Mouse (Mus musculus) neutrophil, adult 65 days (primary cell): ENCODE measurements around the gene Mtch2. TPM values are rescaled to one million over a fixed set of nuclear protein-coding genes. Genes with fewer than 3 reads are reported as not detected.

Experiments used
- total RNA-seq: library from RNA; stranded (reverse); gene quantifications from 2 replicates; pipeline ENCODE4 v1.2.4, GENCODE M21; 2023

The Mtch2 gene
- 69.2 and 76.2 TPM in 2 replicates for total RNA-seq

DNA sequence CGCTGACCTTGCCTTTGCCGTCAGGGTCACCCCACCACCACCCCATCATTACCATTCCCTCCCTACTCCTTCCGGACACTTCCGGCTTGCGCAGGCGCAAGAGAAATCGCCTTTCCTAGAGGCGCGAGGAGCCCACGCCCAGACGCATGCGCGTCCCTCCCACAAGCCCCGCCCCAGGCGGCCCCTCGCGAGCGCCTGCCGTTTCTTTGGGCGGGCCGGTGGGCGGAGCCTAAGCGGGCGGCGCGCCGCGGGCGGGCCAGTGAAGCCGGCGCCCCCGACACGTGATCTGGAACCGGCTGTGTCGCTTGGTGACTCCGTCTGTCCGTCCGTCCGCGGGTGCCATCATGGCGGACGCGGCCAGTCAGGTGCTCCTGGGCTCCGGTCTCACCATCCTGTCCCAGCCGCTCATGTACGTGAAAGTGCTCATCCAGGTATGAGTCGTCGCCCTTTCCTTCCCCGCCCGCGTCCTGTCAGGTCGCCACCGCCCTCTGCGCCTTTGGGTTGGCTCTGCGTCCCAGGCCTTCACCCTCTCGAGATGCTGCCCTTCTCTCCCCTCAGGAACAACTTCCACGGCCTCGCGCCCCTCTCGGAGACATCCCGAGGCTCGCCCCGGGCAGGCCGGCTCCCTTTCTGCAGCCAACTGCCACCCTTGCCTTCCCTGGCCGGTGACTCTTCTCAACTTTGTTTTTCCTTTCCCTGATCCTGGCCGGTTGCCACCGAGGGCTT, at the start of gene Mtch2:
Gene Mtch2 (plus strand): TSS at position 201 of the 726 bp plus-strand sequence.

DNA sequence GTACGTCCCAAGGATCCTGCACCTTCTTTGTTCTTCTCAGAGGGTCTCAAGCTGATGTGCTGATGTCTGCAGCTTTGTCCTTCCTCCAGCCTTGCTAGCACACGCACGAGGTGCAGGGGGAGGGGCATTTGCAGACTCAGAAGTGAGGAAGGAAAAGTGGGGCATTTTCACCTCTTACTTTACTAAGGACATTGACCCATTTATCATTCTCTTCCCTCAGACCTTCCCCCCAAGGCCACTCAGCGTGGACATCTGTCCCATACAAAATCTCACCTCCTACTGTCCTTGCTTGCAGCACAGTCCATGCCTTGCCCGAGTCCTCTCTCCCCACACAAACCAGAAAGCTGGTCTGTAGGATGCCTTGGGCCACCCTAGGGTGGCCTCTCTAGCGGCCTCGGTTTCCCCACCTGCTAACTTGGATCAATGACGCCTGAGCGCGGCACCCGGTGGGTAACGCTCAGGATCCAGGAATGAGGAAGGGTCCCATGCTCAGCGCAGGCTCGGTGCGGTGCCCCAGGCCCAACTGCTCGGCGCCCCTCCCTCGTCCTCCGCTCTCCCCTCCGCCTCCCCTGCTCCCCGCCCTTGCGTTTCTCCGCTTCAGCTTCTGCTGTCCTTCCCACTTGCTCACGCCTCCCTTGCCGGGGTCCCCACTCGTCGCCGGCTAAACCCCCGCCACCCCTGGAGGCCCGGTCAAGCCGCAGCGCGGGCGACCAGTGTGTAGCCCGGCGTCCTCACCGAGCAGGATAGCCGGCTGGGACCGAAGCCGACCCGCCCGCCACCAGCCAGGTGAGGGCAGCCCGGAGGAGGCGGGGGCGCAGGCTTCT, 38.5 kb downstream of the Mtch2 start, which contains the start of gene C1qtnf4:
Gene C1qtnf4 (plus strand): TSS at position 643 of the 824 bp plus-strand sequence.

DNA sequence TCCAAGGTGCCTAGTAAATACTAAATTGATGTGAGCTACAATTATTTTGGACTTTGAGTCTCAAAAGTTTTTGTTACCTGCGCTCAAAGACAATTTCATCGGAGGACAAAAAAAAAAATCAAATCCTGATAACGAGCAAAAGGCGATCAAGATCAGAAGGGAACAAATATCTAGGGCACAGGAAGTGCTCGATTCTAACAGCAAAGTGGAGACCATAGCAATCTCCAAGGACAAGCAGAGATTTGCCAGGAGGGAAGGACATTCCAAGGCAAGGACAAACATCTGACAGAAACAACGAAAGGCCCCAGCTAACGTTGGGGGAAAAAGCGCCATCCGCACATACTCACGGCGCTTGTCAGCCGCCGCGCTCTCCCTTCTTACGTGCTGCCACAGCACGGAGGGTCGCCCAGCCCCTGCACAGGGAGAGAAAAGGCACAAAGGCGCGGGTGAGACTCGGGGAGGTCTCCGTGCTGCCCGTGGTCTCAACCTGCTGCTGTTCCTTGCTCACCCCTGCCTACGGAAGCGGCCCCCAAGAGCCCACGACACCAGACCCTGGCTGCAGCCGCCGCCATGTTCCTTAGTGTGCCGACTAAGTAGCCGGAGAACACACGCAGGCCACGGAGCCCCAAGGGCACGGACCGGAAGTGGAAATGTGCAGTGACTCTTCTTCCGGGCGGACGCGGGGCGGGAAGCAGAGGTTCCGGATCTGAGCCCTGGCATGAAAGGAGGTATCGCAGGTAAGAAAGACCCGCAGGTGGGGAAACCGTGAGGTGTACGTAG, 57.3 kb downstream of the Mtch2 start, which contains the start of the genes Kbtbd4 and Ndufs3:
Gene Kbtbd4 (plus strand): TSS at position 665 of the 780 bp plus-strand sequence.
Gene Ndufs3 (minus strand): TSS at position 752 of the 780 bp plus-strand sequence.

Other genes with a start within 250 kb of the Mtch2 start
- gene Nup160, start 169.9 kb upstream of the Mtch2 start, total RNA-seq = 25.3 and 40.3 TPM in 2 replicates
- 144 and 199 TPM in 2 replicates for gene Fnbp4, start 101.8 kb upstream of the Mtch2 start, total RNA-seq
- 0.16 and 0.39 TPM in 2 replicates for gene Agbl2, start 64.4 kb upstream of the Mtch2 start, total RNA-seq
- gene C1qtnf4, start 38.7 kb downstream of the Mtch2 start, total RNA-seq = not detected in 2 replicates
- gene Kbtbd4, start 57.6 kb downstream of the Mtch2 start, total RNA-seq = 14.4 and 19.7 TPM in 2 replicates
- 46.2 and 55.8 TPM in 2 replicates for gene Ndufs3, start 57.7 kb downstream of the Mtch2 start, total RNA-seq
- gene Celf1, start 93.2 kb downstream of the Mtch2 start, total RNA-seq = 29.6 and 40.1 TPM in 2 replicates
- gene Rapsn, start 188.5 kb downstream of the Mtch2 start, total RNA-seq = 0.44 and 0.64 TPM in 2 replicates
- 102 and 117 TPM in 2 replicates for gene Psmc3, start 206.9 kb downstream of the Mtch2 start, total RNA-seq
- gene Slc39a13, start 223.3 kb downstream of the Mtch2 start, total RNA-seq = 21.4 and 23.5 TPM in 2 replicates
- gene Spi1, start 235.2 kb downstream of the Mtch2 start, total RNA-seq = 494 and 571 TPM in 2 replicates